Mouse (Mus musculus) cortical plate, adult 2 months (tissue): ENCODE measurements around the gene Armc5. TPM values are rescaled to one million over a fixed set of nuclear protein-coding genes. Genes with fewer than 3 reads are reported as not detected.

Experiments
- H3K27ac ChIP-seq: fragments of 200-500 bp; 2 replicates; pipeline ENCODE4 v1.5.1; 2012; ENCODE audit warnings: low read length, control low read depth, inconsistent platforms; ENCODE audit not compliant: insufficient read depth
- H3K4me1 ChIP-seq: fragments of 200-500 bp; 2 replicates; pipeline ENCODE4 v1.6.1; 2011; ENCODE audit warnings: low read length; ENCODE audit not compliant: control insufficient read depth, insufficient read depth
- H3K4me3 ChIP-seq: fragments of 200-500 bp; 2 replicates; pipeline ENCODE4 v1.5.1; 2011; ENCODE audit warnings: mild to moderate bottlenecking, low read length, control low read depth; ENCODE audit not compliant: insufficient read depth
- CTCF ChIP-seq: fragments of 200-500 bp; IDR thresholded peaks from 2 replicates; pipeline ENCODE4 v1.5.1; 2011; ENCODE audit warnings: mild to moderate bottlenecking, control low read depth, low read length; ENCODE audit not compliant: insufficient read depth; ENCODE audit errors: extremely low read depth
- POLR2A ChIP-seq: fragments of 200-500 bp; IDR thresholded peaks from 2 replicates; pipeline ENCODE4 v1.6.1; 2011; ENCODE audit warnings: mild to moderate bottlenecking, low read length, control low read depth; ENCODE audit not compliant: insufficient read depth; ENCODE audit errors: extremely low read depth
- polyA plus RNA-seq: library from polyadenylated mRNA; depleted of rRNA; stranded (reverse); fragments of >200 nt; gene quantifications from 2 replicates; pipeline ENCODE4 v1.2.3, GENCODE M21; 2012

Gene Armc5
- polyA plus RNA-seq, 1 experiment: 13.0 TPM

- Histone ChIP-seq H3K27ac (no peak overlapping the region), H3K4me3 (no peak overlapping the region), H3K4me1 (peaks cover 2% of the 10 kb centered on the region)
- TF ChIP-seq POLR2A: no peak
- no peak for TF ChIP-seq CTCF
These were observed 19.7 kb downstream of the Armc5 start for GRCm38 (mm10) chr7:128256783-128257334.

GRCm38 (mm10) chr7:128265411-128265810 lies 28.3 kb downstream of the Armc5 start, which contains the start of gene Slc5a2:
Gene Slc5a2, plus strand, starts transcription at chr7:128265657.
- H3K4me3 ChIP-seq: no peak within 1 kb of the TSS
- TF ChIP-seq POLR2A (no peak), CTCF (no peak)
- H3K4me1 ChIP-seq: no peaks in the 10 kb centered on the region
- H3K27ac ChIP-seq: no peak within 1 kb of the TSS

GRCm38 (mm10) chr7:128266056-128266455 lies 28.9 kb downstream of the Armc5 start:
- Histone ChIP-seq H3K4me1 (no peaks in the 10 kb centered on the region), H3K4me3 (no peak overlapping the region), H3K27ac (no peak overlapping the region)
- no peak for TF ChIP-seq CTCF
- TF ChIP-seq POLR2A: no peak

- no peak for TF ChIP-seq POLR2A
- TF ChIP-seq CTCF: no peak
- Histone ChIP-seq H3K4me1 (no peaks in the 10 kb centered on the region), H3K27ac (no peak overlapping the region), H3K4me3 (no peak overlapping the region)
These were observed 30.2 kb downstream of the Armc5 start for GRCm38 (mm10) chr7:128267391-128267790.

GRCm38 (mm10) chr7:128267813-128268212 lies 30.7 kb downstream of the Armc5 start:
- H3K4me1 ChIP-seq: no peaks in the 10 kb centered on the region
- no peak overlapping the region for H3K4me3 ChIP-seq
- H3K27ac ChIP-seq: no peak overlapping the region
- TF ChIP-seq CTCF (no peak), POLR2A (no peak)

- H3K27ac ChIP-seq: no peak overlapping the region
- H3K4me3 ChIP-seq: no peak overlapping the region
- no peak for TF ChIP-seq POLR2A
- no peak for TF ChIP-seq CTCF
- H3K4me1 ChIP-seq: no peaks in the 10 kb centered on the region
These were observed 33.3 kb downstream of the Armc5 start for GRCm38 (mm10) chr7:128270431-128270850.

- no peak overlapping the region for H3K27ac ChIP-seq
- H3K4me1 ChIP-seq: no peaks in the 10 kb centered on the region
- H3K4me3 ChIP-seq: no peak overlapping the region
- no peak for TF ChIP-seq POLR2A
- TF ChIP-seq CTCF: no peak
These were observed 34.4 kb downstream of the Armc5 start for GRCm38 (mm10) chr7:128271496-128271895.

- Histone ChIP-seq H3K27ac (no peak overlapping the region), H3K4me3 (no peak overlapping the region), H3K4me1 (no peaks in the 10 kb centered on the region)
- TF ChIP-seq CTCF (no peak), POLR2A (no peak)
These were observed 38.9 kb downstream of the Armc5 start for GRCm38 (mm10) chr7:128276051-128276450.

GRCm38 (mm10) chr7:128279750-128280149 lies 42.6 kb downstream of the Armc5 start:
- no peak overlapping the region for H3K27ac ChIP-seq
- no peak overlapping the region for H3K4me3 ChIP-seq
- no peaks in the 10 kb centered on the region for H3K4me1 ChIP-seq
- no peak for TF ChIP-seq POLR2A
- TF ChIP-seq CTCF: no peak

GRCm38 (mm10) chr7:128281765-128282164 lies 44.6 kb downstream of the Armc5 start:
- H3K4me1 ChIP-seq: no peaks in the 10 kb centered on the region
- TF ChIP-seq CTCF: no peak
- H3K4me3 ChIP-seq: no peak overlapping the region
- no peak overlapping the region for H3K27ac ChIP-seq

- Histone ChIP-seq H3K4me3 (no peak overlapping the region), H3K4me1 (no peaks in the 10 kb centered on the region), H3K27ac (no peak overlapping the region)
- no peak for TF ChIP-seq POLR2A
- TF ChIP-seq CTCF: no peak
These were observed 45.5 kb downstream of the Armc5 start for GRCm38 (mm10) chr7:128282532-128283244.

- TF ChIP-seq CTCF (no peak), POLR2A (no peak)
- Histone ChIP-seq H3K4me1 (no peaks in the 10 kb centered on the region), H3K4me3 (no peak overlapping the region), H3K27ac (no peak overlapping the region)
These were observed 46.9 kb downstream of the Armc5 start for GRCm38 (mm10) chr7:128284047-128284446.
